Mouse (Mus musculus): ENCODE measurements around the gene 9930021J03Rik. TPM values are rescaled to one million over a fixed set of nuclear protein-coding genes. Genes with fewer than 3 reads are reported as not detected.

Gene 9930021J03Rik
- total RNA-seq, 2 experiments from 2014 or later = 36.0 to 37.7 TPM

Other genes starting within 250 kb of the 9930021J03Rik start
- gene Ermp1, start 157.6 kb downstream of the 9930021J03Rik start, total RNA-seq (2021) = 10 to 100 TPM; 22.7 to 23.1 TPM
- not detected for gene Mlana, start 108.2 kb downstream of the 9930021J03Rik start, total RNA-seq (2021)
- 10 to 100 TPM; 31.0 to 31.5 TPM for gene Ranbp6, start 7.0 kb upstream of the 9930021J03Rik start, total RNA-seq (2021)
- gene Il33, start 119.1 kb upstream of the 9930021J03Rik start, total RNA-seq (2021) = 1 to 10 TPM; 1.2 to 1.8 TPM
- gene Trpd52l3, start 197.8 kb upstream of the 9930021J03Rik start, total RNA-seq (2021) = not detected
- 10 to 100 TPM; 66.5 to 71.3 TPM for gene Uhrf2, start 224.5 kb upstream of the 9930021J03Rik start, total RNA-seq (2021)

Measured in left cerebral cortex, postnatal 4 days (tissue).